Mouse (Mus musculus) monocyte, adult 5-6 weeks (primary cell): ENCODE measurements around the gene Cyth4. TPM values are rescaled to one million over a fixed set of nuclear protein-coding genes. Genes with fewer than 3 reads are reported as not detected.

Source experiments
- ATAC-seq: fragments of 153-309, 156-312 bp; replicated peaks from 2 replicates; pipeline ENCODE4 v1.8.0; 2017; ENCODE audit warnings: mild to moderate bottlenecking; ENCODE audit not compliant: low TSS enrichment, insufficient number of reproducible peaks, severe bottlenecking, poor library complexity, low FRiP score
- total RNA-seq: library from RNA; stranded (forward); fragments of 200-1000, 200-491, 200-594 nt; gene quantifications from 3 replicates; pipeline ENCODE4 v1.2.3, GENCODE M21; 2017

The Cyth4 gene
- total RNA-seq, 1 experiment from 2014 or later: 298 TPM

- no peak for ATAC-seq
These were observed 20.5 kb upstream of the Cyth4 start for GRCm38 (mm10) chr15:78576284-78576810.

GRCm38 (mm10) chr15:78583352-78583751, 13.5 kb upstream of the Cyth4 start:
- ATAC-seq: no peak

DNA sequence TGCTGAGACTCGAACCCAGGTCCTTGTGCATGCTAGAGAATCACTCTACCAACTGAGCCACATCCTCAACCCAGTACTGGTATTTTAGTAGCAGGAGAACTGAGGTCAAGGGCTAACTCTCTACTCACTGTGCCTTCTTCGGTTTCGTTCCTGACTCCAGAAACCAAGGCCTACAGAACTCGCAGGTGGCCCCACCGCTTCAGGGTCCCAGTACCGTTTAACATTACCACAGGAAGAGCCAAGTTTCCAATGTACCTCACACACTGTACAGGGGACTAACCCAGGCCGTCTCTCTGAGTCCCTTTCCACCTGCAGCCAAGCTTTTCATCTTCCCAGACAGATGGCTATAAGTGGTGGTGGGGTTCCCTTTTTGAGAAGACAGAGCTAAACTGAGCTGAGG, 11.4 kb upstream of the Cyth4 start:
- no peak for ATAC-seq

DNA sequence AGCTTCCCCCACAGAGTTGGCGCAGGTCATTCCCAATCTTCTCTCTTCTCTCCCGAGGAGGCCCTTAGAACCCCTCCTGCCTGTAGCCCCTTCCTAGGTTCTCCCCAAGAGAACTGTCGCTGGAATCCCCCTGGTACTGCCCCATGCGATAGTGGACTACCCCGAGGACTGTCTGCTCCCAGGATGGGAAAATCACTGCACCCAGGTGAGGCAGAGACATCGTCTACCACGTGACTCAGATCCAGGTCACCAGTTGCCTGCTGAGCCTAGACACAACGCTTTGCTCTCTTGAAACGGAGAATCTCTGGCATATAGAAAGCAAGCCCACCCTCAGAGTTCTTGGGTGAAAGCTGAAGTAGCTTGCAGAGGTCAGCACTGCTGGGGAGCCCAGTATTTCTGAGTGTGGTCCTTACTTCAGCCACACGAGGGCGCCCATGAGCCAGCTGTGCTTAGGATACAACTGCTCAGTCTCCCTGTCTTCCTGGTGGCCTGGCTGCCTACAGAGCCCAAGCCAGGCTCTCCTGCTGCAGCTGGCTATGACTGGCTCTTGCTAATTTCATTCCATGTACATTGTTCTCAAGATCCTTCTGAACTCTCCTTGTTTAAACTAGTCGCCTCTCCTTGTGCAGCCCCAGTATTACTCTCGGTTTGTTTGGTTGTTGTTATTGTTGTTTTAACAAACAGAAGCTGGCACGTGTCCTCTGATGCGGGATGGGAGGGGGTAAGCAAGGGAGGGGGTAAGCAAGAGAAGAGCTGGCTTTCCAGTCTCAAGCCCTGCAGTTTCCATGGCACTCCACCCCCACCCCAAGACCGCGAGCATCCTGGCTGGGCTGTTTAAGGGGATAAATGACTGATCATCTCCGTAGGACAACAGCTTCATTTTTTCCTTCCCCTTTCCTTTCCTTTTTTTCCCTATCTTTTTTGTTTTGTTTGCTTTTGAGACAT, 9.5 kb upstream of the Cyth4 start:
- ATAC-seq: peak; percentile 41; the same call in 1 of the 2 replicates

GRCm38 (mm10) chr15:78588049-78588448, 8.8 kb upstream of the Cyth4 start:
- ATAC-seq: no peak

- peak; percentile 86 for ATAC-seq
These were observed 7.9 kb upstream of the Cyth4 start for GRCm38 (mm10) chr15:78588900-78589299.

- ATAC-seq: no peak
These were observed 6.9 kb upstream of the Cyth4 start for GRCm38 (mm10) chr15:78589936-78590335.

DNA sequence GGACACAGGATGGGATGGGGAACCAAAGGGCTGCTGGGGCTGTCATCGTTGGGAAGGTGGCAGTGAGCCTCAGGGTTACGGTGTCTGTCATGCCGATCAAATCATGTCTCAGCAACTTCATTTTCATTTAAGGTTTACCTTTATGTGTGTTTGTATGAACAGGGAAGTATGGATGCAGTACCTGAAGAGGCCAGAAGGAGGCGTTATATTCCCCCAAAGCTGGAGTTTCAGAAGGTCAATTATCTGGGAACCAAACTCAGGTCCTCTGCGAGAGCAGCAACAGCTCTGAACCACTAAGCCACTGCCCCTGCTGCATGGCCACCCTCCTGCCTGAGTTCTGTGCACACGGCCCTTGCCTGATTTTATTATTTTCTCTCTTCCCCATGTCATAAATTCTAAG, 6.1 kb upstream of the Cyth4 start:
- no peak for ATAC-seq

- ATAC-seq: peak; percentile 50
These were observed 5.0 kb upstream of the Cyth4 start for GRCm38 (mm10) chr15:78591680-78592451.

DNA sequence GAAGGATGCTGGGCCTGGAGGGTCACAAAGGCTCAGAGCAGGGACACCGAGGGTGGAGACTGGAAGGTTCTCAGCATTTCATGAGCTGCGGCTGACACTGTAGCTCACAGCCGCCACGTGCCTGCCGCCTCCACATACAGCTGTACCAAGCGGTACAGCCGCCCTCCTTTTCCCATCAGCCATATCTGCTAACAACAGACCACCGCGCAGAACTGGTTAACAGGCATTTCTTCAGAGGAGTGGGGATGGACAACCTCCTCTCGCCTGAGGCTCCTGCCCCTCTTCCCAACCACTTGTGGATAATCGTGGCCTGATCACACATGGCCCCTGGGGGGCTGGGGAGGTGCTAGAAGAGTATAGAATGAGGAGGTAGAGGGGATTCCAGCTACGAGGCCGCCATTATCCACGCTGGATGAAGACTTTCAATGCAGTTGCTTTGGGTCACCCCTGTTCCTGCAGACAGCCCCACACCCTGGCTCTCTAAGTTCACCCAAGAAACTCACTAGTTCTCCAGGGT, 4.3 kb upstream of the Cyth4 start:
- no peak for ATAC-seq

DNA sequence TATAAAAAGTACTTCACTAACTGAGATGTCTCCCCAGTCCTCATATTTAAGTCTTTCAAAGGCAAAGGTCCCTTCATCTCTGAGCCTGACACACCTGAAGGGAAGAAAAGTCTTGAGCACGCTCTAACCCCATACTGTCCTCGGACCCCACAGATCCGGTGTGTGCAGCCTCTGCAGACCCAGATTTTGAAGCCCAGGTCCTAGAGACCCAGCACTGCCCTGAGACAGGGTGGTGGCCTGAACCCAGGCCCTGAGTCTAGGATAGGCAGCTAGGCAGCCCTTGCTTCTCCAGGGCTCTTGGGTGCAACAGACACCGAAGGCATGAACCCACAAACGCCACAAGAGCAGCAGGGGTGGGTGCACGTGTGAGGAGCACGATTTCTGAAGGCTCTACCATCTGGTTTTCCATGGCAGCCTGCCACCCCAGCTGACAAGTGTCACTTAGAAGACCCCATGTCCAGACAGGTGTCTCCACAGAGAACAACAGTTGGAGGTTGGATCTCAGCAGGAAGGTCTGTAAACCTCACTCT, 2.9 kb upstream of the Cyth4 start:
- no peak for ATAC-seq

DNA sequence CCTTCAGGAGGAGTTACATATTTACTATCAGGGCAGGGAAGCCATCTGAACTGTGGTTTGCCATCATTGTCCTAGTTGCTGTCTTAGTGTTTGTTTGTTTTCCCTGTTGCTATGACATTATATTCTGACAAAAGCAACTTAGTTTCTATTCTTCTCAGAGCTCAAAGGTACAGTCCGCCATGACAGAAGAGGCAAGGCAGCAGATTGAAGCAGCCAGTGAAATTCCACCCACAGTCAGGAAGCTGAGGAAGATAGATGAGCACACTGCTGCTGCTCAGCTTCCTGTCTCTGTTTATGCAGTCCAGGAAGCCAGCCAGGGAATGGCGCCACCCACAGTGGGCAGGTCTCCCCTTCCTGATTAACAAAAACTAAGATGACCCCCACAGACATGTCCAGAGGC, 2.0 kb upstream of the Cyth4 start:
- no peak for ATAC-seq

- ATAC-seq: no peak
These were observed 1.4 kb upstream of the Cyth4 start for GRCm38 (mm10) chr15:78595468-78595867.

DNA sequence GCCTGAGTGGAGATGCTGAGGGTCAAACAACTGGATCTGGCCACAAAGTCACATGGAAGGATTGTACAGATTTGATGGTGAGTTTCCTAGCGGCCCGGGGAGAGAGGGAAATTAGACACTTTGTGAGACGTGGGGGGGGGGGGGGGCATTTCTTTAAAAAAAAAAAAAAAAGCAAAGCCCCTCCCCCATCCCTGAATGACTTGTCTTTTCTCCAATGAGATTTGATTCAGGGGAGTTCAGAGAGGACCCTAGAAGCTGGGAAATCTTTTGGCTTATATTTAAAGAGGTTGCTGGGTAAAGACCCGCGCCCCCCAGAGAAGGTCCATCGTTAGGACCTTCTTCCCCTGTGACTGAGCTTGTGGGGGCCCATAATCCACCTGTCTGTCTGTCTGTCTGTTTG, 343 bp upstream of the Cyth4 start:
- ATAC-seq: no peak

DNA sequence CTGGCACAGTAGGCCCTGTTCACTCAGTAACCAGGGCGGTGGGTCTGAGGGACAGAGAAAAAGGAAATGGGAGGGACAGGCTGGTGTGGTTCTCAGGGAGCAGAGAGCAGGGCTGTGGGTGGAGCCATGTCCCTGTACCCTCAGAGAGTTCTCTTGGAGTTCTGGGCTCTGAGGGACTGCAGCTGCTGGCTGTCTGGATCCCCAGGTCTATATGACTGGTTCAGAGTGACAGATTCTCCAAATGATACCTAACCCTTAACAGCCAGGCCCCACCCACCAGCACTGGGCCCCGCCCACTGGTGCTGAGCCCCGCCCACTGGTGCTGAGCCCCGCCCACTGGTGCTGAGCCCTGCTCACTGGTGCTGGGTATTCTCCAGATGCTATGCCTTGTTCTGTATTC, 882 bp downstream of the Cyth4 start:
- peak; percentile 37 for ATAC-seq

GRCm38 (mm10) chr15:78599124-78599523, 2.3 kb downstream of the Cyth4 start:
- ATAC-seq: peak; percentile 67

DNA sequence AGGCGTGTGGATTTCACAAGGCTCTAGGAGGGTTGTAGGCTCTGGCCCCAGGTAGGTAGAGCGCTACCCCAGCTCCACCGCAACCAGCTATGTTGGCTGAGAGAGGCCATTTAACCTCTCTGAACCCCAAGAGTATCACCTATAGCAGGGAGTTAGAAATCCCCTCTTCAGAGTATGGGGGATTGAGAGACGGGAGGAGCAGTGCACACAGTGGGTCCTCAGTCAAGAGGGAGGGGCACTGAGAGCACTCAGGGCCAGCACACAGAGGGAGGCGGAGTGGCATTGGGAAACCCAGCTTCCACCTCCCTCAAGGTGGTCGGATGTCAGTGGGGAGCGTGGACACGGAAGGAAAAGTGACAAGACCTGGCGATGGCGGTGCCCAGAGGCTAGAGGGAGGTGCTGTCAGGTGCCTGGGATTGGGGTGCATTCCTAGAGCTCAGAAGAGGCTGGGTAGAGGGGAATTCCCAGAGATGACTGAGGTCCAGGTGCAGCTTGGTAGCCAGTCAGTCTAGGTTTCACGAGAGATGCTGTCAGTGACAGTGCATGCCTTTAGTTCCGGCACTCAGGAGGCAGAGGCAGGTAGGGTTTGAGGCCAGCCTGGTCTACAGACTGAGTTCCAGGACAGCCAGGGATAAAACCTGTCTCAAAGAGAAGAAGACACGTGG, 2.8 kb downstream of the Cyth4 start:
- ATAC-seq: no peak

DNA sequence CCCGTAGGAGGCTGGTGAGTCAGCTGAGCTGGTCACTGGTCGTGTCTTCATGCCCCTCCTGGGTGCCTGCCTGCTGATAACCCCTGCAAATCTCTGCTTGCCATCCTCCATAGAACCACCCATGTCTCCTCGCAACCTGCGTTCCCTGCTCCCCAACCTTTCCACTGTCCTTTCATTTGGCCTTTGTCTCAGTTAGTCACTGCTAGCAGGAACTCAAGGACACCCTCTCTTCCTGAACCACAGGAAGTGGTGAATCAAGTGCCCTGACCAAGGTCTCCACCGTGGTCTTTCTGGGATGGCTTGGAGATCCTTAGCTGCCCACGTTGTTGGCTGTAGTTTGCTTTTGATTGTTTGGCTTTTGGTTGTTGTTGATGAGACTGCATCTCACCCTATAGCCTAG, 4.3 kb downstream of the Cyth4 start:
- ATAC-seq: no peak

DNA sequence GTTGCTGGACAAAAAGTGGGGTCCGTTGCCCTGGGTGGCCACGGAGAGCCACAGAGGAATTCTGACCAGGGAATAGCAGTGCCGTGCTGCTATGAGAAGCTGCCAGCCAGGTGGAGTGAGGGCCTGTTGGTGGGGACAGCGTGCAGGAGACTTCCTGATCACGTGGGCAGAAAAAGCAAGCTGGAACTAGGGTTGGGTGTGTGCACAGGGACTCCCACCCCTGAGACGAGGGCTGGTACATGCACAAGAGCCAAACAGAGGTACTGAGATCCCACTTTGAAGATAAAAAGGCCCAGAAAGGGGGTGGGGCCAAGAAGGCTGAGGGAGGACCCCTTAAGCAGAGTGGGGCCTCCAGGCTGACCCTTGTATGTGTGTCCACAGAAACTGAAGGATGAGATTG, 7.4 kb downstream of the Cyth4 start:
- ATAC-seq: no peak
